ENCODE assay signal across 18 mouse cellular contexts in the genomic region with DNA sequence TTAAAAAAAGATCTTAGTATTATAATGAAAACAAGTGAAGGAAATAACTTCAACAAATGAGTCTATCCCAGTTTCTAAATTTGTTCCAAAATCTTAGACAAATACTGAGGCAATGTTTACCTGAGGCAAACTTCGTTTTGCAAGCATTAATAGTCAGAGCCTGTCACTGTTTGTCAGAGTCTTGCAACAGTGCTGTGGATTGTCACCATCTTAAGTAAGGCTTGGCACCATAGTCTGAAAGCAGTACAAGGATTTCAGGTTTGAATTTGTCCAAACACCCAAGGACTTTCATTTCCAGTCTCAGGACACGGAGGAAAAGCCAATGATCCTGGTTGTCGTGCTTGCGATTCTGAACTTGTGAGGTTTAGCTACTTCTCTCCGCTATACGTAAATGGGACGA. TPM values are rescaled to one million over a fixed set of nuclear protein-coding genes. Genes with fewer than 3 reads are reported as not detected.
"Had no signal": no experiment of that assay in that cellular context is flagged by ENCODE, and none has a peak within 500 bp of the region (broad histone marks: within the 10 kb centered on the region; RNA-seq: fewer than 3 reads in every experiment).

No protein-coding gene starts in this region.

- H3K27ac ChIP-seq: kidney, postnatal 0 days; layer of hippocampus, adult 2 months; limb, embryonic 10.5 days; limb, embryonic 13.5 days; liver, embryonic 15.5 days had no signal

- ATAC-seq: intestine, postnatal 0 days had no signal

- H3K4me2 ChIP-seq: limb, embryonic 13.5 days; liver, embryonic 11.5 days; liver, embryonic 15.5 days; midbrain, embryonic 11.5 days had no signal

- H3K36me3 ChIP-seq: limb, embryonic 10.5 days; limb, embryonic 13.5 days; liver, embryonic 15.5 days had no signal

- H3K9ac ChIP-seq: limb, embryonic 13.5 days; liver, embryonic 15.5 days had no signal

- H3K27me3 ChIP-seq: liver, embryonic 15.5 days had no signal

- H3K4me3 ChIP-seq: layer of hippocampus, adult 2 months; limb, embryonic 10.5 days; limb, embryonic 13.5 days; liver, embryonic 15.5 days had no signal

- H3K4me1 ChIP-seq: limb, embryonic 10.5 days; limb, embryonic 13.5 days had no signal

- H3K9me3 ChIP-seq: limb, embryonic 10.5 days; limb, embryonic 13.5 days; liver, embryonic 15.5 days had no signal

- DNase-seq: kidney, adult 2 months; kidney, postnatal 25 days; layer of hippocampus, adult 9-11 months; midbrain, embryonic 14.5 days; thymus, adult 2 months; thymus, postnatal 14 days; thymus, postnatal 4 days had no signal

RNA-seq across cellular contexts. Expression of gene Bmp5, which starts 10.4 kb away (rescaled TPM):
- total RNA-seq: megakaryocyte progenitor cell, adult 5-6 weeks; megakaryocyte-erythroid progenitor cell, adult 5-6 weeks had no signal
- polyA plus RNA-seq: spleen, adult 2 months had no signal
